Mouse (Mus musculus) hindbrain, embryonic 13.5 days (tissue): ENCODE results near the gene Hps1. TPM values are rescaled to one million over a fixed set of nuclear protein-coding genes. Genes with fewer than 3 reads are reported as not detected.
A peak's percentile ranks its signal among the peaks of the same experiment; 100 is the strongest.

Source experiments
- ATAC-seq: fragments of 200-750 bp; cut with Nextera tagmentation; 2 replicates; pipeline ENCODE4 v1.8.0; 2017; ENCODE audit warnings: moderate TSS enrichment; ENCODE audit not compliant: low FRiP score
- H3K27ac ChIP-seq: fragments of 300-500 bp; sonication (generic); 2 replicates; pipeline ENCODE4 v1.5.1; 2015; ENCODE audit warnings: inconsistent platforms, mild to moderate bottlenecking, moderate library complexity
- H3K27me3 ChIP-seq: fragments of 300-500 bp; sonication (generic); 2 replicates; pipeline ENCODE4 v1.6.1; 2015; ENCODE audit warnings: mild to moderate bottlenecking, inconsistent platforms
- H3K36me3 ChIP-seq: fragments of 300-500 bp; sonication (generic); 2 replicates; pipeline ENCODE4 v1.6.1; 2015; ENCODE audit warnings: mild to moderate bottlenecking, inconsistent platforms
- H3K4me1 ChIP-seq: fragments of 300-500 bp; sonication (generic); replicated peaks from 2 replicates; pipeline ENCODE4 v1.6.1; 2015; ENCODE audit warnings: inconsistent platforms
- H3K4me2 ChIP-seq: fragments of 300-500 bp; sonication (generic); 2 replicates; pipeline ENCODE4 v1.6.1; 2015; ENCODE audit warnings: inconsistent platforms, mild to moderate bottlenecking, moderate library complexity
- H3K4me3 ChIP-seq: fragments of 300-500 bp; sonication (generic); 2 replicates; pipeline ENCODE4 v1.5.1; 2015; ENCODE audit warnings: mild to moderate bottlenecking, inconsistent platforms
- H3K9ac ChIP-seq: fragments of 300-500 bp; sonication (generic); 2 replicates; pipeline ENCODE4 v1.6.1; 2015; ENCODE audit warnings: mild to moderate bottlenecking, inconsistent platforms
- H3K9me3 ChIP-seq: fragments of 300-500 bp; sonication (generic); 2 replicates; pipeline ENCODE4 v1.6.1; 2016; ENCODE audit warnings: inconsistent platforms
- WGBS: fragments of 180-500 bp; shearing (Covaris S2); methylation state at CpG from one replicate; pipeline ENCODE4 v1.1.7; 2015; 5-methylcytosine and 5-hydroxymethylcytosine counted together
- polyA plus RNA-seq: library from polyadenylated mRNA; unstranded; fragments of >200 nt; fragmentation: Nextera tagmentation; extraction: Ambion mirVana; gene quantifications from 2 replicates; pipeline ENCODE4 v1.2.1, GENCODE M21; 2015

The Hps1 gene
- polyA plus RNA-seq, 1 experiment from 2014 or later, result 11.4 TPM

- peak overlapping the region; percentile 78 for H3K27ac ChIP-seq
- H3K4me2 ChIP-seq, result peak overlapping the region; percentile 58
- H3K4me3 ChIP-seq, result no peak overlapping the region
- H3K9ac ChIP-seq, result 0 out of 2 replicates have a peak overlapping the region, but pooled peaks have one; percentile 43
- 0 out of 2 replicates have a peak, but pooled peaks have one; percentile 11 for ATAC-seq
- H3K27me3 ChIP-seq, result no peaks in the 10 kb centered on the region; the same call in 1 of the 2 replicates
- peaks cover 26% of the 10 kb centered on the region for H3K4me1 ChIP-seq
- H3K9me3 ChIP-seq, result no peaks in the 10 kb centered on the region
- H3K36me3 ChIP-seq, result no peaks in the 10 kb centered on the region
- 26% methylated on average over 11 of the region's 11 CpGs for WGBS
These were observed 26.4 kb downstream of the Hps1 start for GRCm38 (mm10) chr19:42753141-42753917.

GRCm38 (mm10) chr19:42752363-42752931 is 27.3 kb downstream of the Hps1 start, which contains the start of gene Pyroxd2:
Gene Pyroxd2 (minus strand): TSS chr19:42752775.
- Histone ChIP-seq H3K9me3 (no peaks in the 10 kb centered on the region), H3K4me3 (peak within 1 kb of the TSS; percentile 34), H3K27me3 (no peaks in the 10 kb centered on the region; the same call in 1 of the 2 replicates), H3K4me1 (peaks cover 26% of the 10 kb centered on the region), H3K9ac (peak within 1 kb of the TSS; percentile 64), H3K36me3 (no peaks in the 10 kb centered on the region), H3K4me2 (peak within 1 kb of the TSS; percentile 58), H3K27ac (peak within 1 kb of the TSS; percentile 78)
- peak; percentile 81 for ATAC-seq
- WGBS, result 7% methylated on average over 22 of the region's 22 CpGs

GRCm38 (mm10) chr19:42750196-42750595 is 29.6 kb downstream of the Hps1 start:
- Histone ChIP-seq H3K9ac (no peak overlapping the region), H3K27me3 (no peaks in the 10 kb centered on the region; the same call in 1 of the 2 replicates), H3K9me3 (no peaks in the 10 kb centered on the region), H3K4me2 (no peak overlapping the region), H3K4me3 (no peak overlapping the region), H3K27ac (no peak overlapping the region), H3K36me3 (no peaks in the 10 kb centered on the region), H3K4me1 (peaks cover 21% of the 10 kb centered on the region)
- 66% methylated on average over 11 of the region's 11 CpGs for WGBS
- no peak for ATAC-seq

GRCm38 (mm10) chr19:42746702-42747101 is 33.1 kb downstream of the Hps1 start:
- H3K4me3 ChIP-seq, result no peak overlapping the region
- no peak overlapping the region for H3K9ac ChIP-seq
- no peaks in the 10 kb centered on the region for H3K9me3 ChIP-seq
- H3K27ac ChIP-seq, result no peak overlapping the region
- 93% methylated on average over 8 of the region's 8 CpGs for WGBS
- H3K36me3 ChIP-seq, result no peaks in the 10 kb centered on the region
- no peak overlapping the region for H3K4me2 ChIP-seq
- ATAC-seq, result no peak
- H3K4me1 ChIP-seq, result peaks cover 19% of the 10 kb centered on the region
- H3K27me3 ChIP-seq, result peaks cover 9% of the 10 kb centered on the region; the same call in 1 of the 2 replicates

GRCm38 (mm10) chr19:42745869-42746224 is 33.9 kb downstream of the Hps1 start:
- no peak overlapping the region for H3K9ac ChIP-seq
- 80% methylated on average over 4 of the region's 4 CpGs for WGBS
- H3K27me3 ChIP-seq, result peaks cover 9% of the 10 kb centered on the region; the same call in 1 of the 2 replicates
- no peak overlapping the region for H3K27ac ChIP-seq
- H3K4me3 ChIP-seq, result no peak overlapping the region
- H3K4me2 ChIP-seq, result no peak overlapping the region
- no peaks in the 10 kb centered on the region for H3K9me3 ChIP-seq
- ATAC-seq, result no peak
- H3K36me3 ChIP-seq, result no peaks in the 10 kb centered on the region
- H3K4me1 ChIP-seq, result peaks cover 16% of the 10 kb centered on the region

GRCm38 (mm10) chr19:42745084-42745868 is 34.5 kb downstream of the Hps1 start:
- H3K27me3 ChIP-seq, result peaks cover 12% of the 10 kb centered on the region; the same call in 1 of the 2 replicates
- no peaks in the 10 kb centered on the region for H3K9me3 ChIP-seq
- peaks cover 16% of the 10 kb centered on the region for H3K4me1 ChIP-seq
- 66% methylated on average over 9 of the region's 9 CpGs for WGBS
- no peak for ATAC-seq
- H3K9ac ChIP-seq, result no peak overlapping the region
- H3K27ac ChIP-seq, result no peak overlapping the region
- no peak overlapping the region for H3K4me2 ChIP-seq
- H3K4me3 ChIP-seq, result no peak overlapping the region
- no peaks in the 10 kb centered on the region for H3K36me3 ChIP-seq

- H3K4me1 ChIP-seq, result peaks cover 16% of the 10 kb centered on the region
- no peak overlapping the region for H3K9ac ChIP-seq
- H3K4me2 ChIP-seq, result no peak overlapping the region
- peak; percentile 81 for ATAC-seq
- peaks cover 15% of the 10 kb centered on the region; the same call in 1 of the 2 replicates for H3K27me3 ChIP-seq
- 25% methylated on average over 4 of the region's 4 CpGs for WGBS
- H3K9me3 ChIP-seq, result no peaks in the 10 kb centered on the region
- H3K4me3 ChIP-seq, result no peak overlapping the region
- no peaks in the 10 kb centered on the region for H3K36me3 ChIP-seq
- H3K27ac ChIP-seq, result no peak overlapping the region
These were observed 35.6 kb downstream of the Hps1 start for GRCm38 (mm10) chr19:42744162-42744586.

- peaks cover 15% of the 10 kb centered on the region; the same call in 1 of the 2 replicates for H3K27me3 ChIP-seq
- no peaks in the 10 kb centered on the region for H3K9me3 ChIP-seq
- H3K4me2 ChIP-seq, result peak overlapping the region; percentile 11; the same call in 1 of the 2 replicates
- H3K9ac ChIP-seq, result no peak overlapping the region
- 0 out of 2 replicates have a peak, but pooled peaks have one; percentile 27 for ATAC-seq
- H3K4me1 ChIP-seq, result peaks cover 16% of the 10 kb centered on the region
- no peaks in the 10 kb centered on the region for H3K36me3 ChIP-seq
- H3K27ac ChIP-seq, result no peak overlapping the region
- WGBS, result 29% methylated on average over 16 of the region's 16 CpGs
- H3K4me3 ChIP-seq, result no peak overlapping the region
These were observed 36.5 kb downstream of the Hps1 start for GRCm38 (mm10) chr19:42743261-42743660.

- no peaks in the 10 kb centered on the region for H3K9me3 ChIP-seq
- no peaks in the 10 kb centered on the region for H3K36me3 ChIP-seq
- H3K4me3 ChIP-seq, result no peak overlapping the region
- H3K27me3 ChIP-seq, result peaks cover 15% of the 10 kb centered on the region; the same call in 1 of the 2 replicates
- H3K4me1 ChIP-seq, result peaks cover 16% of the 10 kb centered on the region
- WGBS, result 81% methylated on average over 14 of the region's 14 CpGs
- no peak overlapping the region for H3K4me2 ChIP-seq
- no peak for ATAC-seq
- H3K9ac ChIP-seq, result no peak overlapping the region
- H3K27ac ChIP-seq, result no peak overlapping the region
These were observed 37.9 kb downstream of the Hps1 start for GRCm38 (mm10) chr19:42741884-42742283.

GRCm38 (mm10) chr19:42740163-42740899 is 39.4 kb downstream of the Hps1 start:
- no peak overlapping the region for H3K27ac ChIP-seq
- no peak overlapping the region for H3K9ac ChIP-seq
- no peaks in the 10 kb centered on the region for H3K36me3 ChIP-seq
- peaks cover 16% of the 10 kb centered on the region for H3K4me1 ChIP-seq
- 74% methylated on average over 8 of the region's 8 CpGs for WGBS
- H3K4me3 ChIP-seq, result no peak overlapping the region
- no peaks in the 10 kb centered on the region for H3K9me3 ChIP-seq
- ATAC-seq, result no peak
- no peak overlapping the region for H3K4me2 ChIP-seq
- peaks cover 18% of the 10 kb centered on the region; the same call in 1 of the 2 replicates for H3K27me3 ChIP-seq

GRCm38 (mm10) chr19:42739734-42740133 is 40.0 kb downstream of the Hps1 start:
- Histone ChIP-seq H3K36me3 (no peaks in the 10 kb centered on the region), H3K27ac (no peak overlapping the region), H3K4me2 (no peak overlapping the region), H3K27me3 (peaks cover 16% of the 10 kb centered on the region; the same call in 1 of the 2 replicates), H3K4me1 (peaks cover 13% of the 10 kb centered on the region), H3K4me3 (no peak overlapping the region), H3K9me3 (no peaks in the 10 kb centered on the region), H3K9ac (no peak overlapping the region)
- WGBS, result 91% methylated on average over 6 of the region's 6 CpGs
- ATAC-seq, result no peak
